Mouse (Mus musculus) neural tube, embryonic 14.5 days (tissue): ENCODE results near the gene Neurog1. TPM values are rescaled to one million over a fixed set of nuclear protein-coding genes. Genes with fewer than 3 reads are reported as not detected.

Experiments used
- ATAC-seq: fragments of 200-750 bp; cut with Nextera tagmentation; 2 replicates; pipeline ENCODE4 v1.8.0; 2017; ENCODE audit warnings: low read depth, mild to moderate bottlenecking, moderate TSS enrichment, moderate library complexity
- H3K27ac ChIP-seq: fragments of 300-500 bp; sonication (generic); 2 replicates; pipeline ENCODE4 v1.5.1; 2014; ENCODE audit warnings: low read depth, mild to moderate bottlenecking, control low read depth, low read length, moderate library complexity, mixed read lengths
- H3K27me3 ChIP-seq: fragments of 300-500 bp; sonication (generic); 2 replicates; pipeline ENCODE4 v1.6.1; 2014; ENCODE audit warnings: low read length; ENCODE audit not compliant: control insufficient read depth, insufficient read depth
- H3K36me3 ChIP-seq: fragments of 300-500 bp; sonication (generic); 2 replicates; pipeline ENCODE4 v1.6.1; 2014; ENCODE audit warnings: low read length, mixed read lengths; ENCODE audit not compliant: control insufficient read depth, insufficient read depth
- H3K4me1 ChIP-seq: fragments of 300-500 bp; sonication (generic); 2 replicates; pipeline ENCODE4 v1.6.1; 2014; ENCODE audit warnings: low read length; ENCODE audit not compliant: control insufficient read depth, insufficient read depth
- H3K4me2 ChIP-seq: fragments of 300-500 bp; sonication (generic); 2 replicates; pipeline ENCODE4 v1.6.1; 2014; ENCODE audit warnings: mild to moderate bottlenecking, low read depth, low read length, control low read depth
- H3K4me3 ChIP-seq: fragments of 300-500 bp; sonication (generic); 2 replicates; pipeline ENCODE4 v1.5.1; 2014; ENCODE audit warnings: low read depth, low read length, control low read depth, mixed read lengths
- H3K9ac ChIP-seq: fragments of 300-500 bp; sonication (generic); replicated peaks from 2 replicates; pipeline ENCODE4 v1.6.1; 2014; ENCODE audit warnings: low read depth, mild to moderate bottlenecking, control low read depth, low read length, mixed read lengths
- H3K9me3 ChIP-seq: fragments of 300-500 bp; sonication (generic); 2 replicates; pipeline ENCODE4 v1.6.1; 2016; ENCODE audit warnings: low read length; ENCODE audit not compliant: control insufficient read depth
- WGBS: fragments of 180-500 bp; shearing (Covaris S2); extraction: QIAGEN DNeasy Blood & Tissue Kit; methylation state at CpG from one replicate; pipeline ENCODE4 v1.1.7; 2014; 5-methylcytosine and 5-hydroxymethylcytosine counted together
- polyA plus RNA-seq: library from polyadenylated mRNA; unstranded; fragments of >200 nt; fragmentation: Nextera tagmentation; extraction: Ambion mirVana; gene quantifications from 2 replicates; pipeline ENCODE4 v1.2.1, GENCODE M21; 2014

Gene Neurog1
- polyA plus RNA-seq, 1 experiment from 2014 or later, result 0.16 TPM

DNA sequence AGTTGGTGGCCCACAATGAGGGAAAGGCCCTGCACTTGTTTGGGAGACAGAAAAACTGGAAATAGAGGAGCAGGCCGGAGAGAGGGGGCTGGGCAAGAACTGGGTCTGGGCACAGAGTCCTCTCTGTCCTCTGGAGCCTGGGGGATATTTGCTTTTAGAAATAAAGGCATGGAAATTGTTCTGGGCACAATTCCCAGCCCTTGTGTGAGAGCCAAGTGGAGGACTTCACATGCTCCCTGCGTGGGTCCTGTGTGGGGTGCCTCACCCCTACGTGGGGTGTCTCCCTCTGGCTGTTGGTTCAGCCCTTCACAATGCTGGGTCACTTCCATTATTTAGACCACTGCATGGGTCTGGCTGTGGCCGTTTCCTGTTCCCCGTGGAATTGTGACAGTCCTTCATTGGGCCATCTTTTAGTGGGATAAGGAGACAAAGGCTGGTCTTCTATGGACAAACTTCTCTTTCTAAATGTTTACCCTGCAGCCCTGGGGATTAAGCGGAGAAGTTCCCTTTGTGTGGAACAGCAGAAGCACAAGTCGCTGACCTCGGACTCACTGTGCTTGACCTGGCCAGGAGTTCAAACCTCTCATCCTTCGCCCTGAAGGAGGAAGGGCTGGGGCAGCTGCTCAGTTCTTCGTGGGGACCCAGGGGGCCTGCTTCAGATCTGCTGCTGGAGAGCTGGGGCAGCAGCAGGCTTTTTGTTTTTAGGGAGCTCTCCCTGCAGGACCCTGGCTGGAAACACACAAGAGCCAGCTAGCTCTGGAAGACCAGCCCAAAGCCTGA is 25.6 kb downstream of the Neurog1 start:
- Histone ChIP-seq H3K27ac (no peak overlapping the region), H3K27me3 (peaks cover 22% of the 10 kb centered on the region), H3K9ac (no peak overlapping the region), H3K36me3 (no peaks in the 10 kb centered on the region), H3K9me3 (no peaks in the 10 kb centered on the region), H3K4me3 (no peak overlapping the region), H3K4me1 (peaks cover 16% of the 10 kb centered on the region; the same call in 1 of the 2 replicates), H3K4me2 (no peak overlapping the region)
- ATAC-seq, result peak; percentile 14; the same call in 1 of the 2 replicates
- WGBS, result 23% methylated on average over 10 of the region's 10 CpGs

DNA sequence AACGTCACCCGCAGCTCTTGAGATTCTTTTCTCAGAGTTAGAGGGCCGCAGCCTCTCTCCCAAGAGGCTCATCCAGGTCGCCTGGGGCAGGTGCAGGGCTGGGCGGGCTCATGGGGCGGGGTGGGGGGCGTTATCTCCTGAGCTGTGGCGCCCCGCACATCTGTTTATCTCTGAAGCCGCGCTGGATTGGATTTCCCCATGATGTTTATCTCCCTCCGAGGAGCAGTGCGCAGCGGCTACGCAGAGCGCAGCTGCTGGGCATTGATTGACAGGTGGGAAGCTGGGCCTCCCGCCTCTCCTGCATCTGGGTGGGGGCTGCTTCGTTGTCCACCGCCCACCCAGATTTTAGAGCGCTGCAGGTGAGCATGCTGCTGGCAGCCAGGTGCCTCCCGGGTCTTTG is 28.3 kb downstream of the Neurog1 start:
- Histone ChIP-seq H3K4me1 (peaks cover 14% of the 10 kb centered on the region; the same call in 1 of the 2 replicates), H3K36me3 (no peaks in the 10 kb centered on the region), H3K4me2 (no peak overlapping the region), H3K4me3 (no peak overlapping the region), H3K27ac (no peak overlapping the region), H3K9me3 (no peaks in the 10 kb centered on the region), H3K27me3 (peaks cover 24% of the 10 kb centered on the region), H3K9ac (no peak overlapping the region)
- 8% methylated on average over 21 of the region's 21 CpGs for WGBS
- no peak for ATAC-seq

DNA sequence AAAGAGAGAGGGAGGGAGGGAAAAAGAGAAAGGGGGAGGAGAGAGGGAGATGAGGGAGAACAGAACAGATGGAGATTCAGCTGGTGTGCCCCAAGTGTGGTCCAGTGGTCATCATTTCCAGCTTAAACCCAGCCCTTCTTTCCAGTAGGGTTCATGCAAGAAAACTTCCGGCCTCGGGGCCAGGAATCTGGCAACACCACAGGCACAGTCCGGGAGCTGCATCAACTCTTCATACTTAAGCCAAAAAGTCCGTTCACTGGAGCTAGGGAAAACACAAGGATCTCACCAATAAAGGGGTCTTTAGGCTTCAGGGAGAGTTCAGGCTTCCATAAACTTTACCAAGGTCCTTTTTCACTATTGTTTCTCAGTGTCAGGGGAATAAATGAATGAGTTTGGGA is 29.1 kb downstream of the Neurog1 start:
- Histone ChIP-seq H3K27me3 (peaks cover 24% of the 10 kb centered on the region), H3K36me3 (no peaks in the 10 kb centered on the region), H3K9me3 (no peaks in the 10 kb centered on the region), H3K4me1 (peaks cover 13% of the 10 kb centered on the region; the same call in 1 of the 2 replicates), H3K4me3 (no peak overlapping the region), H3K4me2 (no peak overlapping the region), H3K9ac (no peak overlapping the region), H3K27ac (no peak overlapping the region)
- 8% methylated on average over 4 of the region's 4 CpGs for WGBS
- no peak for ATAC-seq

DNA sequence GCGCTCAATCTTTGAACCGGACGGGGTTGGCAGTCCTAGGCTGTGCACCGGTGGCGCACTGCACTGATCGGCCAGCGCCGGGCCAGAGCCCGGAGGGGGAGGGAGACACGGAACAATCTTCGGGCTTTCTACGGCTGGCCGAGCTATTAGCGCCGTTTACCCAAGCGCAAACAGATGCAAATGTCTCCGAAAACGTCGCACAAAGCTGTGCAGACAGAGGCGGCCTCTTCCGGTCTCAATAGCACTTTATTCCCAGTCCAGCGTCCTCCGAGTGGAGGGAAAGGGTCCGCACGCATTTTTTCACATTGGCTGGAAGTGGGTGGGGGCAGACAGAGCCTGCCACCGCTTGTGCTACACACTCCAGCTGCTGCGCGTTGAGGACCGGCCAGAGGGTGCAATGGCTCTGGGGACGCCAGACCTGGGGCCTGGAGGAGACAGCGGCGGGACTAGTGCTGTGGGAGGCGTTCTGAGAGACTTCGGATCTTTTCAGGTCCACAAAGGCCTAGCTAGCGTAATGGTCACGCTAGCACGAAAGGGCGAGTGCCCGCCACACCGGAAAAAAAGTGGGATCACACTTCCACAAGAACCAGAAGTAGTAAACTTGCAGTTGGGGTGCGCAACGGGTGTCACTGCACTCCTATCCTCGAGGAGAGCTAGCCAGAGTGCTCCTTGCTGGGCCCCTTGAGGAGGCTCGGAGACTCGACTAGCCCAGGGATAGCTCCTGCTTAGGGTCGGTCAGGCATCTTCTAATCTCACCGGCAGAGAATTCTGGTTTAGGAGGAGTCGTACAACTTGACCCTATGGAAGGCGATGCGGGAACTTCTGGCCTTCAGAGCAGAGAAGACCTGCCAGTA is 29.7 kb downstream of the Neurog1 start:
- WGBS, result 2% methylated on average over 50 of the region's 50 CpGs
- H3K4me2 ChIP-seq, result peak overlapping the region; percentile 64
- H3K27me3 ChIP-seq, result peaks cover 24% of the 10 kb centered on the region
- H3K9ac ChIP-seq, result peak overlapping the region; percentile 11; the same call in 1 of the 2 replicates
- peak; percentile 62 for ATAC-seq
- H3K9me3 ChIP-seq, result no peaks in the 10 kb centered on the region
- H3K27ac ChIP-seq, result no peak overlapping the region
- H3K4me3 ChIP-seq, result peak overlapping the region; percentile 30
- no peaks in the 10 kb centered on the region for H3K36me3 ChIP-seq
- peaks cover 13% of the 10 kb centered on the region; the same call in 1 of the 2 replicates for H3K4me1 ChIP-seq

DNA sequence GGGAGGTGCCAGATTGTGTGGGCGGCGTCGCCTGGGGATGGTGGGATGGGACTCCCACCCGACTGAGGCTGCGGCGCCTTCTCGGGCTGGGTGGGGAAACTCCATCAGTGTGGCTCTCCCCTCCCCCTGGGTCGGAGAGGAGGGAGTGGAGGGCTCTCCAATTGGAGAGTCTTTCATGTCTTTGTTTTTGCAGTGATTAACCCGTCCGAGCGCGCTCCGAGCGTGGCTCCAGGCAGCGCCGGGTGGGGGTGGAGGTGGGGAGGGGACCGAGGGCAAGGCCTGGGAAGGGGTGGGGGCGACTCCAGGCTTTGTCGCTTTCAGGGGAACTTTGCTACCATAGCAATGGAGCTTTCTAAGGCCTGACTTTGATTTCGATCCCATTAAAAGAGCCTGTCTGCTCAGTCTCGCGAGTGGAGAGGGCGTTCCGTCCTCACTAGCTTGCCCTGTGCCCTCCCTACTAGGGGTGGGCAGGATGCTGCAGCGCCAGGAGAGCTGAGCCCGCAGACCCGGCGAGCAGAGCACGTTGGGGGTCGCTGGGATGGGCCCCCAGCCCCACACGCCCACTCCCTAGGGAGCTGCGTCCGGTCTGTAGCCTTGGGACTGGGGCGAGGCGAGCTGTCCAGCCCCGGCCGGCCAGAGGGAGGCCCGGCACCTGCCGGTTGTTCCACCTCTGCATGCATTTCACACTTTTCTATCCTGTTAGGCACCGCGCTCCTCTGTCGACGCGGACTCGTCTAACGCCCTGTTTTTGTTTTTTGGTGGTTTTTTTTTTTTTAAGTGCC is 30.6 kb downstream of the Neurog1 start:
- Histone ChIP-seq H3K27me3 (peaks cover 24% of the 10 kb centered on the region), H3K27ac (peak overlapping the region; percentile 28; the same call in 1 of the 2 replicates), H3K4me1 (peaks cover 13% of the 10 kb centered on the region; the same call in 1 of the 2 replicates), H3K9ac (peak overlapping the region; percentile 48), H3K4me2 (peak overlapping the region; percentile 64), H3K9me3 (no peaks in the 10 kb centered on the region), H3K36me3 (no peaks in the 10 kb centered on the region), H3K4me3 (peak overlapping the region; percentile 30)
- under 1% methylated on average over 46 of the region's 46 CpGs for WGBS
- peak; percentile 81 for ATAC-seq

DNA sequence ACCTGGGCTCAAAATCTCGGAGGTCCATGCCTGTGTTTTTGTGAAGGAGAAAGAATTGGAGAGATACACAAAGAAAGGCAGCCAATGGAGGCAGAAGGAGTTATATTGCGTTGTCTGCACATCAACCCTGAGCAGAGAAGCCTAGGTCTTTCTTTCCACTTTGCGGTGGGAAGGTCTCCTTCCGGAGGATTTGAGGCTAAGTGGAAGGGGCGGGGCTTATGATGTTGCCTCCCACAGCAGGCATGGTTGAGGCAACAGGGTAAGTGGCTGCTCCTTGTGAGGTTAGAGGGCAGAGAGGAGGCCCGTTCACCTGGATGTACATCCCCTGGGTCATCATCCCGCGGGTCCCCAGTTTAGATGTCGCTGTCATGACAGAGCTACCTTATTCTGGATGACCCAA is 32.7 kb downstream of the Neurog1 start:
- no peak overlapping the region for H3K4me2 ChIP-seq
- H3K9ac ChIP-seq, result no peak overlapping the region
- no peak overlapping the region for H3K27ac ChIP-seq
- peaks cover 20% of the 10 kb centered on the region for H3K27me3 ChIP-seq
- no peaks in the 10 kb centered on the region for H3K36me3 ChIP-seq
- no peak overlapping the region for H3K4me3 ChIP-seq
- no peak for ATAC-seq
- WGBS, result 66% methylated on average over 9 of the region's 9 CpGs
- H3K4me1 ChIP-seq, result peaks cover 10% of the 10 kb centered on the region; the same call in 1 of the 2 replicates
- H3K9me3 ChIP-seq, result no peaks in the 10 kb centered on the region

DNA sequence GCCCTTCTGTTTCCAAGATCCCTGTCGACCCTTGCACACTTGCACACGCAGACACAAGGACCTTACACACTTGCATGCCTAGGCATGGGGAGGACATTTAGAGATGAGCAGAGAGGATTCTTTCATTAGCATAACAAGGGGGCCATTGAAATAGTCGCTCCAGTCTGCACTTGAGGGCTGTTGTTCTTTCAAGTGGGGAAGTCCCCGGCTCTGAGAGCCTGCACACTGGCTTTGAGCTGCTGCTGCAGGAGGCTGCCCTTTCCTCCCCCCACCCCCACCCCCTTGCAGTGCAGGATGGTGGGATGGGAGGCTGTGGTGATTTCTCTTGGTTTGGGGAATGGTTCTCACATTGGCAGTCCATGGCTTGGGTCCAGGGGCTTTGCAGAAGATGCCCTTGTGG is 35.9 kb downstream of the Neurog1 start:
- ATAC-seq, result no peak
- no peaks in the 10 kb centered on the region for H3K36me3 ChIP-seq
- no peaks in the 10 kb centered on the region for H3K4me1 ChIP-seq
- H3K9ac ChIP-seq, result no peak overlapping the region
- H3K4me2 ChIP-seq, result no peak overlapping the region
- H3K27me3 ChIP-seq, result 0 out of 2 replicates have a peak, but pooled peaks cover 4% of the 10 kb centered on the region
- no peak overlapping the region for H3K4me3 ChIP-seq
- WGBS, result 8% methylated on average over 4 of the region's 4 CpGs
- no peak overlapping the region for H3K27ac ChIP-seq
- peaks cover under 1% of the 10 kb centered on the region; the same call in 1 of the 2 replicates for H3K9me3 ChIP-seq

DNA sequence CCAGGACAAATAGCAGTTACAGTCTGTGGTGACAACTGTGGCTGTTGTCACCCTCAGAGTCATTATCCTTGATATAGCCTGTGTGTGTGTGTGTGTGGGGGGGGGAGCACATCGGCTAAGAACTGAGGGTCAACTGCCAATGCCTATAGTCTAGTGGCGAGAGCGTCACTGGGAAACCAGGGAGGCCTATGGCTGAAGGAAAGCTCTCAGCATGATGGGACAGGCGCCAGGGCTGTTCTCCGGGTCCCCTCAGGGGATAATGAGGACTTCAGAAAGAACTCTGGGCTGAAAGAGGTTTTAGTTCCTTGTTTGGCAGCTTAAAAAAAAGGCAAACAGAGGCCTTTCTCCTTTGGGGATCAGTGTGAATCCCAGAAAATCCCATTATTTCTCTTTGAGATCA is 37.3 kb downstream of the Neurog1 start:
- 55% methylated on average over 5 of the region's 5 CpGs for WGBS
- H3K9ac ChIP-seq, result no peak overlapping the region
- no peaks in the 10 kb centered on the region for H3K4me1 ChIP-seq
- peaks cover 6% of the 10 kb centered on the region; the same call in 1 of the 2 replicates for H3K9me3 ChIP-seq
- H3K27ac ChIP-seq, result no peak overlapping the region
- H3K4me2 ChIP-seq, result no peak overlapping the region
- H3K36me3 ChIP-seq, result no peaks in the 10 kb centered on the region
- H3K4me3 ChIP-seq, result no peak overlapping the region
- 0 out of 2 replicates have a peak, but pooled peaks cover 4% of the 10 kb centered on the region for H3K27me3 ChIP-seq
- ATAC-seq, result no peak
